Mouse (Mus musculus) bone marrow macrophage, adult 2 months (primary cell): ENCODE results near the gene Card19. TPM values are rescaled to one million over a fixed set of nuclear protein-coding genes. Genes with fewer than 3 reads are reported as not detected.

Experiments
- H3K27ac ChIP-seq: 2 replicates; pipeline ENCODE4 v1.5.1; 2012; ENCODE audit warnings: low read depth, low read length; ENCODE audit not compliant: insufficient read depth
- H3K4me1 ChIP-seq: 2 replicates; pipeline ENCODE4 v1.6.1; 2012; ENCODE audit warnings: low read length; ENCODE audit not compliant: control insufficient read depth, insufficient read depth
- H3K4me3 ChIP-seq: 2 replicates; pipeline ENCODE4 v1.5.1; 2012; ENCODE audit warnings: mild to moderate bottlenecking, low read length, moderate library complexity; ENCODE audit not compliant: insufficient read depth
- CTCF ChIP-seq: IDR thresholded peaks from 2 replicates; pipeline ENCODE4 v1.5.1; 2012; ENCODE audit warnings: low read depth, mild to moderate bottlenecking, low read length, moderate library complexity
- POLR2A ChIP-seq: IDR thresholded peaks from 2 replicates; pipeline ENCODE4 v1.6.1; 2012; ENCODE audit warnings: mild to moderate bottlenecking, low read depth, low read length, borderline replicate concordance
- polyA plus RNA-seq: library from polyadenylated mRNA; stranded (reverse); fragments of >200 nt; gene quantifications from 2 replicates; pipeline ENCODE4 v1.2.4, GENCODE M21; 2012; ENCODE audit not compliant: missing spikeins, insufficient read depth, insufficient read length

Gene Card19
- polyA plus RNA-seq, 1 experiment = 261 TPM

DNA sequence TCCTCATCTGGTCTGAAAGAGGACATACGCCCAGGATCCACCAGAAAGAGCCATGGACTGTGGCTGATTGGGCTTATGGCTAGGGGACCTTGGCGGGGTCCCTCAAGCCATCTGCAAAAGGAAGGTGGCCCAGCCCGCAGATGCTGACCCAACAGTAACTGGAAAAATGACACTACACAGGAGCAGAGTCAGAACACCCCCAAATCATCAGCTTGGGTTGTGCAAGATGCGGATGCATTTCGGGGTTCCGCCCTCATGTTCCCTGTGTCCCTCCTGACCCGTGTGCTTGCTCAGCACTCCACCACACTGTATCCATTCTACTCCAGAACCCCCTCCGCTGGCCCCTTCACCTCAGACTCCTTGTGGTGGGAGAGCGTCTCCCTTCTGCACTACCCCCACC lies 17.1 kb downstream of the Card19 start:
- no peak overlapping the region for H3K27ac ChIP-seq
- H3K4me3 ChIP-seq = no peak overlapping the region
- no peak for TF ChIP-seq CTCF
- no peak for TF ChIP-seq POLR2A
- H3K4me1 ChIP-seq = peaks cover 82% of the 10 kb centered on the region

- peaks cover 93% of the 10 kb centered on the region for H3K4me1 ChIP-seq
- H3K27ac ChIP-seq = peak overlapping the region; percentile 75
- TF ChIP-seq POLR2A (no peak), CTCF (no peak)
Observed at GRCm38 (mm10) chr13:49196766-49197165, 19.1 kb downstream of the Card19 start.

GRCm38 (mm10) chr13:49196211-49196610 lies 19.6 kb downstream of the Card19 start:
- H3K4me3 ChIP-seq = no peak overlapping the region
- no peak for TF ChIP-seq CTCF
- no peak for TF ChIP-seq POLR2A
- H3K27ac ChIP-seq = peak overlapping the region; percentile 75
- peaks cover 91% of the 10 kb centered on the region for H3K4me1 ChIP-seq

More at GRCm38 (mm10) chr13:49196766-49197165, 19.1 kb downstream of the Card19 start:
- no peak overlapping the region for H3K4me3 ChIP-seq

- Histone ChIP-seq H3K27ac (peak overlapping the region; percentile 75), H3K4me1 (peaks cover 92% of the 10 kb centered on the region), H3K4me3 (no peak overlapping the region)
- TF ChIP-seq CTCF (no peak), POLR2A (no peak)
Observed at GRCm38 (mm10) chr13:49195651-49196050, 20.2 kb downstream of the Card19 start.

DNA sequence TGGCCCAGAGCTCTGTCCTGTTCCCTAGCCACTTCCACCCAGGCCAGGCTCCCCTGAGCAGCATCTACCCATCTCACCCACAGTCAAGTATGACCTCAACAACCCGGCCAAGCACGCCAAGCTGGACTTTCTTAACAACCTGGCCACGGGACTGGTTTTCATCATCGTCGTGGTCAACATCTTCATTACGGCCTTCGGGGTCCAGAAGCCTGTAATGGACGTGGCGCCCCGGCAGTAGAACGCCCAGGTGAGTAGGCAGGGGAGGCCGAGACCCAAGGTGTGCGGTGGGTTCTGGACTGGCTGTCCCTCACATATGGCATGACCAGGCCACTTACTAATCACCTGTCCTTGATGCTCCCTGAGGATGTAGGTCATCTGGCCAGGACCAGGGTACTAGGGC lies 21.0 kb downstream of the Card19 start:
- no peak overlapping the region for H3K4me3 ChIP-seq
- peak overlapping the region; percentile 75; the same call in 1 of the 2 replicates for H3K27ac ChIP-seq
- peaks cover 91% of the 10 kb centered on the region for H3K4me1 ChIP-seq
- no peak for TF ChIP-seq POLR2A
- TF ChIP-seq CTCF = no peak

DNA sequence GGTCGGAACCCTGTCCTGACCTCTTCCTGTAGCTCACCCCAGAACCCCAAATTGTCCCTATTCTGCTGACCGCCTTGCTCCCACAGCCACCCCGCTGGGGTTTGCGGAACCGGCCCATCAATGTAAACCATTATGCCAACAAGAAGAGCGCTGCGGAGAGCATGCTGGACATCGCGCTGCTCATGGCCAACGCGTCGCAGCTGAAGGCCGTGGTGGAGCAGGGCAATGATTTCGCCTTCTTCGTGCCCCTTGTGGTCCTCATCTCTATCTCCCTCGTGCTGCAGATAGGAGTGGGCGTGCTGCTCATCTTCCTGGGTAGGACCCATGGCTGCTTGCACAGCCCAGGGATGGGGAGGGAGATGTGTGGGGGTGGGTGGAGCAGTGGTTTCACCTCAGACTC lies 22.2 kb downstream of the Card19 start:
- no peak overlapping the region for H3K4me3 ChIP-seq
- H3K27ac ChIP-seq = peak overlapping the region; percentile 25; the same call in 1 of the 2 replicates
- H3K4me1 ChIP-seq = peaks cover 85% of the 10 kb centered on the region
- TF ChIP-seq POLR2A (no peak), CTCF (no peak)

DNA sequence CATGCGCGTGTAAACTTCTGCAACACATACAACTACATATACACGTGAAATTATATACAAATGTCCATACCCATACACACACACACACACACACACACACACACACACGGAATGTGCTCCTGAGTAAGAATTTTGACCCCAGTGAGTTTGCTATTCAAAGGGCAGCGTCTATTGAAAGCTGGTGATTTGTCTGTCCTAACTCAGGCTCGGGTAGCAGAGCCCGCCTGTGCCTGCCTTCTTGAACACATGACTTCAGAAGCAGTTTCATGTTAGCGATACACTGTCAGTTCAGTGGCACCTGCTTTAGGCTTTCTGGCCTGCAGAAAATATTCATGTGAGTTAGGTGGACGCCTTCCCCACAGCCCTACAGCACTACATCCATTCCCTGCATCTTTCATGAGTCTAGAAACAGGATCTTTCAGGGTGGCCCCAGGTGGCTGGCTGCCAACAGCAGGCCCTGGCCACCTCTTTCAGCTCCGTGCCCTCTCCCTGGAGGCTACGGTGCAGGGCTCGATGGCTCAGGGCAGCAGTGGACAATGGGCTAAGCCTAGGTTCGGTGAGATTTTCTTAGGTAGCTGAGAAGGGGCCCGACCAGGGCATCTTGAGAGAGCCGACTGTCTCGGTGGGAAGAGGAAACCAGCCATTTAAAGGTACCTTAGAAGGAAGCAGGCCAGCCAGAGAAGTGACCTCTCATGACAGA lies 23.5 kb downstream of the Card19 start:
- Histone ChIP-seq H3K4me1 (peaks cover 73% of the 10 kb centered on the region), H3K4me3 (peak overlapping the region; percentile 67; the same call in 1 of the 2 replicates), H3K27ac (peak overlapping the region; percentile 90)
- TF ChIP-seq CTCF (no peak), POLR2A (no peak)

- TF ChIP-seq CTCF = no peak
- no peak for TF ChIP-seq POLR2A
- peak overlapping the region; percentile 67 for H3K4me3 ChIP-seq
- H3K4me1 ChIP-seq = peaks cover 73% of the 10 kb centered on the region
- peak overlapping the region; percentile 90 for H3K27ac ChIP-seq
Observed at GRCm38 (mm10) chr13:49191673-49192035, 24.2 kb downstream of the Card19 start.

GRCm38 (mm10) chr13:49190876-49191672 lies 24.8 kb downstream of the Card19 start:
- Histone ChIP-seq H3K27ac (peak overlapping the region; percentile 90), H3K4me1 (peaks cover 73% of the 10 kb centered on the region)

GRCm38 (mm10) chr13:49189970-49190870 lies 25.6 kb downstream of the Card19 start:
- peak overlapping the region; percentile 90 for H3K27ac ChIP-seq
- TF ChIP-seq CTCF (no peak), POLR2A (no peak)
- H3K4me3 ChIP-seq = peak overlapping the region; percentile 67
- H3K4me1 ChIP-seq = peaks cover 65% of the 10 kb centered on the region

More at GRCm38 (mm10) chr13:49190876-49191672, 24.8 kb downstream of the Card19 start:
- H3K4me3 ChIP-seq = peak overlapping the region; percentile 67
- TF ChIP-seq CTCF = no peak
- no peak for TF ChIP-seq POLR2A
